Mouse (Mus musculus) MEL (cell line): ENCODE data around the gene Rbpms2. TPM values are rescaled to one million over a fixed set of nuclear protein-coding genes. Genes with fewer than 3 reads are reported as not detected.

Experiments
- DNase-seq: peaks from one replicate; pipeline ENCODE4 v3.0.0; 2011; ENCODE audit warnings: low read depth, low spot score
- H3K27ac ChIP-seq: 2 replicates; pipeline ENCODE4 v1.5.1; 2012; ENCODE audit warnings: low read depth, mild to moderate bottlenecking, control low read depth, low read length, moderate library complexity; ENCODE audit not compliant: control insufficient read depth
- H3K27me3 ChIP-seq, 2 experiments: fragments of 150-350 bp in 1 of 2; sonication (generic) in 1 of 2; 2 replicates each; pipeline ENCODE4 v1.6.1; 2012; ENCODE audit warnings: low read length in 2 of 2, mild to moderate bottlenecking in 2 of 2, improper control_type of control experiment in 1 of 2, moderate library complexity in 1 of 2; ENCODE audit not compliant: insufficient read depth in 2 of 2, control insufficient read depth in 1 of 2
- H3K36me3 ChIP-seq, 2 experiments: 2 replicates each; pipeline ENCODE4 v1.6.1; 2012 to 2014; ENCODE audit warnings: low read length in 2 of 2, improper control_type of control experiment in 1 of 2, inconsistent platforms in 1 of 2, mild to moderate bottlenecking in 1 of 2; ENCODE audit not compliant: insufficient read depth in 2 of 2, control insufficient read depth in 1 of 2
- H3K4me1 ChIP-seq, 2 experiments: fragments of 150-350 bp in 1 of 2; sonication (generic) in 1 of 2; 2 replicates each; pipeline ENCODE4 v1.6.1; 2012; ENCODE audit warnings: low read length in 2 of 2, improper control_type of control experiment in 1 of 2, mild to moderate bottlenecking in 1 of 2; ENCODE audit not compliant: insufficient read depth in 2 of 2, control insufficient read depth in 1 of 2
- H3K4me3 ChIP-seq, 2 experiments: fragments of 150-350 bp in 1 of 2; sonication (generic) in 1 of 2; 2 replicates each; pipeline ENCODE4 v1.5.1; 2012; ENCODE audit warnings: low read depth in 2 of 2, low read length in 2 of 2, mild to moderate bottlenecking in 2 of 2, moderate library complexity in 2 of 2, control low read depth in 1 of 2, improper control_type of control experiment in 1 of 2; ENCODE audit not compliant: control insufficient read depth in 1 of 2, insufficient read depth in 1 of 2
- H3K79me2 ChIP-seq: 2 replicates; pipeline ENCODE4 v1.6.1; 2012; ENCODE audit warnings: mild to moderate bottlenecking, low read length, moderate library complexity; ENCODE audit not compliant: control insufficient read depth, poor library complexity, insufficient read depth
- H3K9ac ChIP-seq: 2 replicates; pipeline ENCODE4 v1.6.1; 2012; ENCODE audit warnings: low read depth, mild to moderate bottlenecking, control low read depth, low read length, moderate library complexity; ENCODE audit not compliant: control insufficient read depth, poor library complexity, severe bottlenecking
- H3K9me3 ChIP-seq: fragments of 150-350 bp; sonication (generic); replicated peaks from 2 replicates; pipeline ENCODE4 v1.6.1; 2012; ENCODE audit warnings: mild to moderate bottlenecking, low read length, improper control_type of control experiment, moderate library complexity; ENCODE audit not compliant: insufficient read depth
- BHLHE40 ChIP-seq: IDR thresholded peaks from 2 replicates; pipeline ENCODE4 v1.6.1; 2012; ENCODE audit warnings: low read depth, mild to moderate bottlenecking, inconsistent platforms, low read length, improper control_type of control experiment, borderline replicate concordance
- CHD1 ChIP-seq: IDR thresholded peaks from 2 replicates; pipeline ENCODE4 v1.6.1; 2012; ENCODE audit warnings: low read depth, mild to moderate bottlenecking, inconsistent platforms, low read length, improper control_type of control experiment
- CTCF ChIP-seq, 3 experiments: IDR thresholded peaks in 2 of 3; conservative IDR thresholded peaks in 1 of 3; 2 replicates each; pipeline ENCODE4 v1.5.1; 2011 to 2012; ENCODE audit warnings: low read length in 3 of 3, low read depth in 2 of 3, mild to moderate bottlenecking in 2 of 3, improper control_type of control experiment in 1 of 3, inconsistent platforms in 1 of 3, mixed read lengths in 1 of 3, moderate library complexity in 1 of 3; ENCODE audit not compliant: control insufficient read depth in 1 of 3, insufficient read depth in 1 of 3, poor library complexity in 1 of 3, severe bottlenecking in 1 of 3
- GATA1 ChIP-seq: IDR thresholded peaks from 2 replicates; pipeline ENCODE4 v1.6.1; 2011; ENCODE audit warnings: low read depth, low read length, improper control_type of control experiment
- HCFC1 ChIP-seq: IDR thresholded peaks from 2 replicates; pipeline ENCODE4 v1.6.1; 2012; ENCODE audit warnings: low read depth, mild to moderate bottlenecking, inconsistent platforms, low read length, improper control_type of control experiment, moderate library complexity
- JUND ChIP-seq: IDR thresholded peaks from 2 replicates; pipeline ENCODE4 v1.6.1; 2011; ENCODE audit warnings: low read depth, mild to moderate bottlenecking, improper control_type of control experiment, low read length
- MEF2A ChIP-seq: IDR thresholded peaks from 2 replicates; pipeline ENCODE4 v1.6.1; 2014; ENCODE audit warnings: low read depth, mild to moderate bottlenecking, inconsistent platforms, low read length, improper control_type of control experiment; ENCODE audit not compliant: poor library complexity, insufficient replicate concordance, severe bottlenecking; ENCODE audit errors: extremely low read depth
- MYC ChIP-seq: IDR thresholded peaks from 2 replicates; pipeline ENCODE4 v1.6.1; 2011; ENCODE audit warnings: low read depth, mild to moderate bottlenecking, low read length, improper control_type of control experiment, moderate library complexity
- POLR2A ChIP-seq, 2 experiments: IDR thresholded peaks; 2 replicates each; pipeline ENCODE4 v1.6.1; 2011 to 2012; ENCODE audit warnings: low read length in 2 of 2, mild to moderate bottlenecking in 2 of 2, control low read depth in 1 of 2, improper control_type of control experiment in 1 of 2, low read depth in 1 of 2, moderate library complexity in 1 of 2; ENCODE audit not compliant: control insufficient read depth in 1 of 2, insufficient read depth in 1 of 2, poor library complexity in 1 of 2
- TAL1 ChIP-seq: IDR thresholded peaks from 2 replicates; pipeline ENCODE4 v1.6.1; 2012; ENCODE audit warnings: mild to moderate bottlenecking, inconsistent platforms, low read length, moderate library complexity, mixed read lengths
- TCF12 ChIP-seq: IDR thresholded peaks from 2 replicates; pipeline ENCODE4 v1.6.1; 2014; ENCODE audit warnings: low read depth, mild to moderate bottlenecking, inconsistent platforms, low read length, improper control_type of control experiment, moderate library complexity
- UBTF ChIP-seq: IDR thresholded peaks from 2 replicates; pipeline ENCODE4 v1.6.1; 2012; ENCODE audit warnings: low read depth, mild to moderate bottlenecking, inconsistent platforms, low read length, improper control_type of control experiment, moderate library complexity, borderline replicate concordance; ENCODE audit not compliant: insufficient read depth
- USF1 ChIP-seq: IDR thresholded peaks from 2 replicates; pipeline ENCODE4 v1.6.1; 2014; ENCODE audit warnings: low read depth, mild to moderate bottlenecking, inconsistent platforms, low read length, improper control_type of control experiment, moderate library complexity
- ZKSCAN1 ChIP-seq: IDR thresholded peaks from 2 replicates; pipeline ENCODE4 v1.6.1; 2012; ENCODE audit warnings: low read depth, mild to moderate bottlenecking, inconsistent platforms, low read length, improper control_type of control experiment, moderate library complexity
- ZMIZ1 ChIP-seq: IDR thresholded peaks from 2 replicates; pipeline ENCODE4 v1.6.1; 2012; ENCODE audit warnings: low read depth, mild to moderate bottlenecking, inconsistent platforms, low read length, improper control_type of control experiment, moderate library complexity
- ZNF384 ChIP-seq: IDR thresholded peaks from 2 replicates; pipeline ENCODE4 v1.6.1; 2012; ENCODE audit warnings: low read depth, mild to moderate bottlenecking, inconsistent platforms, low read length, improper control_type of control experiment
- polyA plus RNA-seq, 2 experiments: library from polyadenylated mRNA; stranded (reverse) in 1 of 2; unstranded in 1 of 2; fragments of >175 nt in 1 of 2; fragments of >200 nt in 1 of 2; gene quantifications; 2 replicates each; pipeline versions ENCODE4 v1.2.1 to v1.2.4; 2012; ENCODE audit warnings: low replicate concordance in 2 of 2, low read depth in 1 of 2; ENCODE audit not compliant: insufficient read length in 2 of 2, insufficient read depth in 1 of 2, missing spikeins in 1 of 2
- total RNA-seq: library from RNA; depleted of rRNA; stranded (reverse); fragments of 300-350 nt; gene quantifications from 2 replicates; pipeline ENCODE4 v1.2.3, GENCODE M21; 2012

Rbpms2 gene
- total and polyA plus RNA-seq, 3 experiments, result 0.22 TPM; not detected in 2

- no peaks in the 10 kb centered on the region for H3K9me3 ChIP-seq
- H3K36me3 ChIP-seq, result peaks cover 0 to 19% of the 10 kb centered on the region in 2 experiments; a peak in 2 of 4 replicates
- peak overlapping the region; percentile 63 to 72 for H3K4me3 ChIP-seq
- H3K79me2 ChIP-seq, result peaks cover 2% of the 10 kb centered on the region; the same call in 1 of the 2 replicates
- TF ChIP-seq ZMIZ1 (no peak), TCF12 (no peak), UBTF (no peak), CHD1 (no peak), ZNF384 (no peak), BHLHE40 (no peak), GATA1 (no peak), CTCF (IDR thresholded peaks at IDR 0.05 in 2 of 3, conservative IDR thresholded peaks at IDR 0.05 in 1 of 3; ENCODE audit: control insufficient read depth in 1 of 3, insufficient read depth in 1 of 3, low read depth in 2 of 3, low read length in 3 of 3, poor library complexity in 1 of 3, severe bottlenecking in 1 of 3) (no peak), MEF2A (no peak), MYC (no peak), ZKSCAN1 (no peak), JUND (no peak), HCFC1 (no peak), TAL1 (no peak)
- DNase-seq, result no peak
- H3K27me3 ChIP-seq, result no peaks in the 10 kb centered on the region
- no peak overlapping the region for H3K27ac ChIP-seq
- H3K9ac ChIP-seq, result peak overlapping the region; percentile 66
- peaks cover 2 to 22% of the 10 kb centered on the region in 2 experiments; a peak in 3 of 4 replicates for H3K4me1 ChIP-seq
Observed at GRCm38 (mm10) chr9:65677119-65677462, 47.6 kb downstream of the Rbpms2 start.

- Histone ChIP-seq H3K9ac (no peak overlapping the region), H3K27ac (no peak overlapping the region), H3K79me2 (peaks cover 2% of the 10 kb centered on the region; the same call in 1 of the 2 replicates), H3K4me1 (peaks cover 2 to 22% of the 10 kb centered on the region in 2 experiments; a peak in 3 of 4 replicates), H3K4me3 (no peak overlapping the region), H3K27me3 (no peaks in the 10 kb centered on the region), H3K9me3 (no peaks in the 10 kb centered on the region), H3K36me3 (peaks cover 0 to 19% of the 10 kb centered on the region in 2 experiments; a peak in 2 of 4 replicates)
- TF ChIP-seq USF1, result no peak
- no peak for TF ChIP-seq POLR2A (IDR thresholded peaks at IDR 0.05; ENCODE audit: control insufficient read depth in 1 of 2, insufficient read depth in 1 of 2, low read depth in 1 of 2, low read length in 2 of 2, poor library complexity in 1 of 2)
- no peak for TF ChIP-seq HCFC1
- DNase-seq, result no peak
Observed at GRCm38 (mm10) chr9:65679181-65679761, 49.8 kb downstream of the Rbpms2 start.
